Mouse (Mus musculus) mesoderm, embryonic 11.5 days (tissue): ENCODE data around the gene Fa2h.
A peak's percentile ranks its signal among the peaks of the same experiment; 100 is the strongest.

ENCODE experiments used
- DNase-seq: peaks from one replicate; pipeline ENCODE4 v3.0.0-alpha.2; 2012; ENCODE audit warnings: low read depth, low spot score

Fa2h gene

DNA sequence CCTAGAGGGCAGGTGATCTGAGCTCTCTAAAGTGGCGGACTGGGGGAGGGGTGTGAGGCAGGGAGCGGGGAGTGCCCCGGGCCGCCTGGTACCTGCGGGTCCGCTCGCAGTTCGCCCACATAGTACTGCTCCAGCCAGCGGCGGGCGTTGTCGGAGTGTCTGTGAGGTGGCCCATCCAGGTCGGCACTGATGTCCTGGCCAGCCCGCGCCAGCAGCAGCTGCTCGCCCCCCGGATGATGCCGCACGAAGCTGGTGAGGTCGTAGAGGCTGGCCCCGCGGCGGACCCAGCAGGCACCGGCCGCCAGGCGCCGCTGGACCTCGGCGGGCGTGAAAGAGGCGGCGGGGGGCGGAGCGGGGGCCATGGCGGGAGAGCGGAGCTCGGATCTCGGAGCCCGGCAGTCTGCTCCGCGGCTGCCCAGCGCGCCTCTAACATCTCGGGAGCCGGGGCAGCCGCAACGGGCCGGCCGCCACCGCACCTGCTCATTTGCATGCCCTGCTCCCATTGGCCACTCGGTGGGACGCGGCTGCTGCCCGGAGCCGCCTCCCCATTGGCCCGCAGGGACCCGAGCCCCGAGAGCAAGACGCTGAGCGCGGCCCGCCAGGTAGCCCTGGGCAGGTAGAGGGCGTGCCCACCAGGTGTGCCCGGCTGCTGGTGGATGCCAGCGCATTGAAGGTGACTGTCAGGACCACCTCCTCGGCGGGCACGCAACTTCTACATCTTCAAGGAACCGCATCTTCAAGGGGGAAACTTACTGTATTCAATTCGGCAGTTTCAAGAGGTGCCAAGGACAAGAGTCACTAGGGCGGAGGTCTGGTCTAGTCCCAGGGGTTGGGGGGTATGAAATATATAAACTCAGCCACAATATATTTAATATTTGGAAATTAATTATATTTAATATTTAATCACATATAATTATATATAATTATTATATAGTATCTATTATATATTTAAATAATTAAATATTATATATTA, at the start of gene Fa2h:
Gene Fa2h (minus strand): TSS at position 434 of the 973 bp plus-strand sequence.
- DNase-seq: peak; percentile 84

DNA sequence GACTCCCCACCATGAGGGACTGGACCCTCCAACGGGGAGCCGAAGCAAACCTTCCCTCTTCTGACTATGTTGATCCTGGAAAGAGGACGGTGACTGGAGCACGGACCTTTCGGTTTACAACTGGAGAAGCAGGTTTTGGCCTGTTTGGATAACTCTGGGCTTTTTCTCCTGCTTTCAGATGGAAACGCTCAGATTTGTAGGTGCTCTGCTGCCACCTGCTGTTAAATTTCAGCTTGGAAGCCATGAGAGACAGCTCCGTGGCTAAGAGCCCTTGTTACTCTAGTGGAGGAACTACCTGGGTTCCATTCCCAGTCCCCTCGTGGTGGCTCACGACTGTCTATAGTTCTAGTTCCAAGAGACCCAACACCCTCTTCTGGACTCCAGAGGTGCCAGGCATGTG, 45.6 kb upstream of the Fa2h start:
- peak; percentile 75 for DNase-seq

DNA sequence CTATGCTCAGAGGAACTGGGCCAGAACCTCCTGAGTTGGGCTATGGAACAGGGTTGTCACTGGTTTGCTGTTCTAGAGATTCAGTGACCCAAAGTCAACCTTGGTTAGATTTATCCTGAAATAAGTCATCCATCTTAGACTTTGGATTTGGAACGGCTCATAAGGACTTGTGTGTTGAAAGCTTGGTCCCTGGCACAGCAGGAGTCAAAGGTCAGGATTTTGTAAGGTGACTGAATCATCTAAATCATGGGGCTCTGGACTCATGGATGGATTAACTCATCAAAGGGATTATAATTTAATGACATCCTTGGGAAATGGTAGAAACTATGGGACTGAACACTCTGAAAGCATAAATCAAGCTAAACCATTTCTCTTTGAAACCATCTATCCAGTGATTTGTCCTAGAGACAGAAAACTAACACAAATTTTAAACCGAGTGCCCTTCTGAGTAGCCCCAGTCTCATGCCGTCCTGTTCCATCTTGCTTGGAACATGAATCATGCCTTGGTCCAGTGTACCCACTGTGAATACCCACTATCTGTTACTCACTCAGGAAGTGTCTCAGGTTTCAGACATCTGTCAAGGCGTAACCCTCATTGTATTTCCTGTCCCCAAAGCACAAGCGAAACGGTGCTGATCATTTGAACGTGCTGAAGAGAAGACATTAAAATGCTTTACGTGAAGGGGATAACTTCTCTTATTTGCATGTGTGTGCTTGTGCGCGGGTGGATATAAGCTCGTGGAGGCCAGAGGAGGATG, 41.6 kb upstream of the Fa2h start:
- peak; percentile 17 for DNase-seq

DNA sequence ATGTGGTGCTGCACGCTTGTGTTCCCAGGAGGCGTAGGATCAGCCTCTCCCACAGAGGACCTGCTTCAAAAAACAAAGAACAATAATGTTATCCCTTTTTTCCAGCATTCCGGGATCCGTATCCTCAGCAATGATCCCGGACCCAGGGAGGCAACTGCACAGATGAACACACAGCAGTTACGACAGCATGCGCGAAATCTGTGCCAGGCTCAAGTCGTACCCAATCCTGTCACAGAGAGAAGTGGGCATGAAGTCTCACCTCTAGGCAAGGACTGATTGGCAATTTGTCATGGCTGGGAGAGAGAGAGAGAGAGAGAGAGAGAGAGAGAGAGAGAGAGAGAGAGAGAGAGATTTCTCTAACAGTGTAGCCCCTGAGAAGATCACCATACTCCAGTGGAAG, 31.0 kb upstream of the Fa2h start:
- DNase-seq: no peak

DNA sequence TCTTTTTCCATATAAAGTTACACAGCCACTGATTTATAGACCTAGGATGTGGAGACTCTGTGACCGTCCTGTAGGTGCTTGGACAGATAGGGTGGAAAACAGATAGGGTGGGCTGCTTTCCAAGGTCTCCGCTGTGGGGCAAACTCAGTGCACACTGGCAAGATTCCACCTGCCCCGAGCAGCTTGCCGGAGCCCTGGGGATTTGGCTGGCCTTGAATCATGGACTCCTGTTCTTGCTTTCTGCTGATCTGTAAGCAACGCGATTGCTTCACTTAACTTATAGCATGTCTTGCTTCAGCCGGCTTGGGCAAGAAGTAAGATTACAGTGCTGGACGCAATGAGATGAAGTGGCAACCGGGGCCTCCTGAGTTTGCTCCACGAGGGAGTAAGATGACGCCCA, 30.6 kb upstream of the Fa2h start:
- DNase-seq: no peak

DNA sequence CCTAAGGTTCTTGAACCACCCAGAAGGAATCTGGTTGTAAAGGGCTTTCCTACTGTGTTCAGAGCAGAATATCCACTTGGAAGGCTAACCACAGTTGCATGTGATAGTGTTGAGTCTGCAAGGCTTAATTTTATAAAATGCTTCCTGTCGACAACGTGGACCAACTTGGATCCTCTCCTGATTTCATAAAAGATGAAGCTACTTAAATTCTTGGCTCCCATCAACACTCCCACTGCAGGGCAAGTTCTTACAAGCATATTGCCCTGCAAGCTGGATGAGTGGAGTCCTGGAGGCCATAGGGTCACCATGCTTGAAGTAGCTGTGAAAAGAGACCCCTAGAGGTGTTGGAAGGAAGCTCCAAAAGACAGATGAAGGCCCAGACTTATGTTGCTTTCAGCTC, 29.0 kb upstream of the Fa2h start:
- no peak for DNase-seq

DNA sequence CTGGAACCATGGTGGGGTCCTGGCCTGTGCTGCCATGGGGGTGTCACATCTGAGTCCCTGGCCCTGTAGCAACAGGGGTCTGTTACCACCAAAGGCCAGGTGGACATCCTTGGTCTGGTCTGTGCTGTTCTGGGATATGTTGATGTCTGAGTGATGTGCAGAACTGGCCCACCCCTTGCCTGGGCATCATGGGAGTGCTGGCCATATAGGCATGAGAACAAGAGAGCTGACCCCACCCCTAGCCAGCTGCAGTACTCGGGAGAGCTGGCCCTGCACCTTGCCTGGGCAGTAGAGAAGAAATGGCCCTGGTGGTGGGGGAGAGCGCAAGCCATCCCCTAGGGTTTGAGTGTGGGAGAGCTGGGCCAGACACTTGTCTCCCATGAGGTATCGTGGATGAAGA, 25.5 kb upstream of the Fa2h start:
- no peak for DNase-seq

DNA sequence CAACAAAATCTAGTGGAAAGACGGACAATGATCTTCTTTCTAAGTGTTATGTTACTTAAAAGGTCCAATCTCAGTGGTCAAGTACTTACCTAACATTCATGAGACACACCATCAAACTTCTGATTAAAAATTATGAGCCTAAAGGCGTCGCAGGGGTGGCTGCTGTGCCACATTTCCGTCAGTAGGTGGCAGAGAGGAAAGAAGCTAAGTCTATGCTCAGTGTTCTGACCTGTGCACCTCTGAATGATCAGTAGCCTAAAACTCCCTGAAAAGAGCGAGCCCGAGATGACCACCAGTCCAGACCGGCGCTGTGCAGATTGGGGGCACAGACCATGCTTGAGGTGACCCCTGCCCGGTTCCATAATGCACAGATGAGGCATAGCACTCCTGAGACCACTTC, 25.0 kb upstream of the Fa2h start:
- DNase-seq: peak; percentile 23

DNA sequence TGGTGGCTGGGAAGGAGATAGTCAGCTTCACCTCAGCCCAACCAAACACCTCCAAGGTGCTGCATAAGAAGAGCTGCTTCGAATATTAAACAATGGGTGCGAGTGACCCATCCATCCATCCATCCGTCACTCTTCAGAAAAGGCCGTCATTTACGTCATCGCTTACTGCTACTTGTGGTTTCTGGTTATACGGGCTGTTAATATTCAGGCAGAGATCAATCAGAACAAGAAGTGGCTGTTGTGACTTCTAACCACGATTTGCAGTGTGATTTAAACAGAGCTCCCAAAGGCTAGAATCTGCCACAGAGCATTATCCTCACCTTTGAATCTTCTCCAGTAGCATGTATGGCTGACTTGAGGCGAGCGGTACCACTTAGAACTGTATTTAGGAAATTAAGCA, 23.6 kb upstream of the Fa2h start:
- no peak for DNase-seq

DNA sequence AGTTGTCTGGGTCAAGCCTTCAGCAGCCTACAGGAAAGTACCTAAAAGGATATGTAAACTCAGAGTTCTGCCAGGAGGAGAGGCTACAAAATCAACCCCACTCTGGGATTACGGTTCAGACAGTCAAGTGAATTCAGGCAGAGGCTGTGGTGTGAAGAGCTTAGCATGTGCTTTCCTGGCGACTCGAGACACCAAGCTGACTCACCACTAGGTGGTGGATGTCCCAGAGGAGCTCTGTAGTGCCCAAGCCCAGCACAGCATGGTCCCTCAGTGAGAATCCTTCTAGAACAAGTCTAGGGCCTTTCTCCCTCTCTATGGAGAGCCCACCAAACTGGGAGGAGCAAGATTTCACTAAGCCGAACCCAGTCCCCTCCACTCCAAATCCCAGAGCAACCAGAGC, 9.8 kb upstream of the Fa2h start:
- DNase-seq: no peak

DNA sequence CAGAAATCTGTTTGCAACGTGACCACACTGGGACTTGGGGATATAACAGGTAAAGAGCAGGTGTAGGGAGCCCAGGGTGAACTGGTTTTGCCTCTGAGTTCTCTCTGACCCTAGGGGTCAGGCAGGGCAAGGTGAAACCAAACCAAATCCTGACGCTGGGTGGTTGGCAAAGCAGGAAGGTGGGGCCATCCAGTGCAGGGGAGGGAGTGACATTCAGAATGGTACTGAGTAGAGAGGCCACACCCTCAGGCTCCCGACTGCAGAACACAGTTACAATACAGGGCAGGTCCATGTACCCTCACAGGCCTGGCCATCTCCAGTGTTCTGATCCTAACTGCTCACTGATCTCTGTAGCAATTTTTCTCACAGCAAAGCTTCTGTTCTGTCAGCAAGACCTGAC, 2.4 kb downstream of the Fa2h start:
- DNase-seq: no peak

DNA sequence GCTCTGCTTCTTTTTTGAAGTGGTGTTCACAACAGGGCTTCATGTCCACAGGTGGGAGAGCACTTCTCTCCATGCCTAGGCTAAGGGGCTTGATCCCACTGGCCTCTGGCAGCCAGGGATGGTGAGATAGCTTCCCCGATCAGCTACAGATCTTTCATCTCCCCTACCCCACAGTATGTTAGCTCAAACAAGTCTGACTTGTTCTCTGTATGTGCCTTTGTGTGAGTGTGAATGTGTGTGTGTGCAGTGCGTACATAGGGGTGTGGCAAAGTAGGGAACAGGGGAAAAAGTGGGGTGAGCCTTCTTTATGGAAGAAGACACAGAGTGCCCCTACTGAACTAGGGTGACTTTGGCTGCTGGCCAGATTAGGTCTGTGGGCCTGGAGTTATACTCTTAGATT, 2.8 kb downstream of the Fa2h start:
- no peak for DNase-seq

DNA sequence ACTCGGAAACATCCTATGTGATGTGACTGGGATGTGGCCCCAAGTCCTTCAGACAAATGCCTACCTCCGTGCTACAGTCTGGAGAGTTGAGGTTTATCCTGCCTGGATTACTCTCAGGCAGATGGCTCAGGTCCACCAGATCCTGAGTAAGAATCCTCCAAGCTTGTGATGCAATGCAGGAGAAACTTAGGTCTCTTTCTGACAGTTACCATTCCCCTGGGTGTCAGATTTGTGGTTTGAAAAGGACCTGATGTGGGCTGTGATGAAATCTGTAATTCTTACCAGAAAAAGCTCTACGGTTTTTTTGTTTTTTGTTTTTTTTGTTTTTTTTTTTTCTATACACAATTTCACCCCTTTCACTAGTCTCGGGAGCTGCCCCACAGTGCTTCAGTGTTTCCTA, 4.0 kb downstream of the Fa2h start:
- DNase-seq: no peak

DNA sequence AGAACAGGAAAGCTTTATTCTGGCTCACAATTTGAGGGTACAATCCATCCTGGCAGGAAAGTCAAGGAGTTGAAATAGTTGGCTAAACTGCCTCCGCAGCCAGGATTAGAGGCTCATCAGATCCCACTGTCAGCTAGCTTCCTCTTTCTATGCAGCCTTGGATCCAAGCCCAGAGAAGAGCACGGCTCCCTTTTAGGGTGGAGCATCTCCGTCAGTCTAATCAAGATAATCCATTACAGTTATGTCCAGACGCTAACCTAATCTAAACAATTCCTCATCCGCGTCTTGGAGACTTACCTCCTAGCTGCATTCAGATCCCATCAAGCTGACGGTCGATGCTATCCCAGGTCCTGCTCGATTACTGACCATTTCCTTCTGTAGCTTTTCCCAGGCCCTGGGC, 7.7 kb downstream of the Fa2h start:
- DNase-seq: no peak

DNA sequence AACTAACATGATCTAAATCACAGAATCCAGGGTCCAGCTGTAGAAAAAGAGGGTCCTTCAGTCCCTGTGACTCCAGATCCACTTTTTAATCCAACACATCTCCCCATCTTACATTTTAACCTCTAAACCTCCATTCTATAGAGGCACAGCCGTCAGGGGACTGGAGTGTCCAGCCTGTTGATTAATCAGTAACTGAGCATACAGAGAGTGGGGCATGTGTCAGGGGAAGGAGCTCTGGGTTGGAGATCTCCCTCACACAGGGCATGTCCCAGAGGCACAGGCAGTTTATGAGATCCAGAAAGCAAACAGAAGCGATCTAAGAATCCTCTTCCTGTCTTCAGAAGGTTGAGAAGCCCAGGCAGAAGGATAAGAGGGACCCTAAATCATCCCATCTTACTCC, 9.0 kb downstream of the Fa2h start:
- no peak for DNase-seq

DNA sequence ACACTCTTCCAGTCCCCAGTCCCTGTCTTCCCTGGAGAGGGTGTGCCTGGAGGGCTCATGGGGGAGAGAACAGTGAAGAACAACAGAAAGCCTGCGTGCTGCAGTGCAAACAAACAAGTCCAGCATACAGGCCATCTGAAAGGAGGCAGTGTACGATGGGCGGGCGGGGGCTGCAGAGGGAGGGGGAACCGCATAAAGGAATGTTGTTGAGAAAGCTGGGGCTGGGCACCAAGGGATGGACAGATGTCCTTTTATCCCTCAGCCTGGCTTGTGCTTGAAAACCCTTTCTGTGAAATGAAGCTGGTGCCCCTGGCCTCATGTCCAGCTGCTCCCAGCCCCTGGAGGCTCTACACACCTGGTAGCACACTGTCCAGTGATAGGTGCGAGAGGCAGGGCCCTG, 18.4 kb downstream of the Fa2h start:
- DNase-seq: peak; percentile 30

DNA sequence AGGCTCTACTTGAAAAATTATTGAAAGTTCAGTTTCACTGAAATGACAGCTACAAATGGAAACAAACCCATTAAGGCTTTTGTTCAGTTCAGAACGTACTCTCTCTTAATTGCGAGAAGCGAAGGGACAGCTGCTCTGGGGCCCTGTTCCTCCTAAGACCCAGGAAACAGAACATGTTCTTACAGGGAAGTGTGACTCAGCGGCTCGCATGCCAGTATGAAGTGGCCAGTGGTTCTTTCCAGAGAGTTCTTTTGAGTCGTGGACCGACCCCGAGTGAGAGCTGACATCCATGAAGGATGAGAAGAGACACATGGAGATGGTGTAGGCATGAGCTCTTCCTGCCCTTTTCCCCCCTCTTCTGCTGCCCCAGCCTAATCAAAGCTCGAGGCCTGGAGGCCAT, 23.9 kb downstream of the Fa2h start:
- no peak for DNase-seq

DNA sequence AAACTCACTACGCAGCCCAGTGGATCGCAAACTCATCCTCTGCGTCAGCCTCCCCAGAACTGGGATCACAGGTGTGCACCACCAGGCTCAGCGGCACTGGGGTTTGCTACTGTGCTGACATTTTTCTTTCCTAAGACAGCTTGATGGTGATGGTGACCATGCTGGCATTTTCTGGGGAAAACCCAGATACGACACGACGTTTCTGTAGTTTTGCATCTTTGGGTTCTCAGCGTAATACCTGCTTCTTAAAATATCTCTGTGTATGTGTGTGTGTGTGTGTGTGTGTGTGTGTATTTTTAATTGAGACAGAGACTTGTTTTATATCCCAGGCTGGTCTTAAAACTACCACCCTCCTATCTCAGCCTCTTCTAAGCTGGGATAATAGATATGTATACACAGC, 26.3 kb downstream of the Fa2h start:
- DNase-seq: no peak

DNA sequence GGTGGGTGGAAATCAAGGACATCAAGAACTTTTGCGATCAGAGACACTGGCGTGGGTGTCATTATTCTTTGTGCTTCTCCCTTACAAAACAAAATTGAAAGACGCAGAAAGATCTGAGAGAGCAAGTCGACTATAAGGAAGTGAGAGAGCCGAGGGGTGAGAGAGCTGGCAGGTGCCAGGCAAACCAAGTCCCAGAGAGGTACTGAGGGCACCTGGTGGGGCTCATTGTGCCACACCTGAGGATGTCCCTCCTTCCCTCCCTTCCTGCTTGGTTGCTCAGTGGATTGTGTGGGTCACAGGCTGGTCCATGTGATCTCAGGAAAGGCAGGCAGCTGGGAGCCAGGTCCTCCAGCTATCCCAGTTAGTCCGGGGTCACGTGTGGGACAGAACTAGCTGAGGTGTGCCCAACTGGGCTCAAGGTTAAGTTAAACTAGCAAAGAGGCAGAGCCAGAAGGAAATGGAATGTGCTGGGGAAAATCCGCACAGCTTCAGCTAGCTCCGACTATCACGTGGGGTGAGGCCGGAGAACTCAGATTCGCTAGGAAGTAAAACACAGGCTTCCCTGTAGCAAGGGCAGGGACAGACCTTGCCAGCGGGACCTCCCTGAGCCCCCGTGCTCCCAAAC, 26.9 kb downstream of the Fa2h start:
- DNase-seq: peak; percentile 8

DNA sequence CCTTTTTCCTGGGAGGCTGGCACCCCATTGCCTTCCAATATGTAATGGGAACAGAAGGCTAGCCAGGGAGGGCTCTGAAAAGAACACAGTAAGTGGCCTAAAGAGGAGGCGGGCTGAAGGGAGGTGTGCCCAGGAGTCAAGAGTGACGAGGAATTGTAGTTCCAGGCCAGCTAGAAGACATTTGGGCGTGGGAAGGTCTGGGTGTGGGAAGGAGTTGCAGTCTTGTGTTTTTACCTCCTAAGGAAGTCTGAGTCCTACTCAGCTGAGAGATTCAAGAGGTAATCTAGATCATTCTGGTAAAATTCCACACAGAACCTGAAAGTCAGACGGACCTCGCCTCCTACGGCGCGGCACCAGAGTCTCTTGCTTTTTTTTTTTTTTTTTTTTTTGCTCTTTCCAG, 30.1 kb downstream of the Fa2h start:
- DNase-seq: no peak

DNA sequence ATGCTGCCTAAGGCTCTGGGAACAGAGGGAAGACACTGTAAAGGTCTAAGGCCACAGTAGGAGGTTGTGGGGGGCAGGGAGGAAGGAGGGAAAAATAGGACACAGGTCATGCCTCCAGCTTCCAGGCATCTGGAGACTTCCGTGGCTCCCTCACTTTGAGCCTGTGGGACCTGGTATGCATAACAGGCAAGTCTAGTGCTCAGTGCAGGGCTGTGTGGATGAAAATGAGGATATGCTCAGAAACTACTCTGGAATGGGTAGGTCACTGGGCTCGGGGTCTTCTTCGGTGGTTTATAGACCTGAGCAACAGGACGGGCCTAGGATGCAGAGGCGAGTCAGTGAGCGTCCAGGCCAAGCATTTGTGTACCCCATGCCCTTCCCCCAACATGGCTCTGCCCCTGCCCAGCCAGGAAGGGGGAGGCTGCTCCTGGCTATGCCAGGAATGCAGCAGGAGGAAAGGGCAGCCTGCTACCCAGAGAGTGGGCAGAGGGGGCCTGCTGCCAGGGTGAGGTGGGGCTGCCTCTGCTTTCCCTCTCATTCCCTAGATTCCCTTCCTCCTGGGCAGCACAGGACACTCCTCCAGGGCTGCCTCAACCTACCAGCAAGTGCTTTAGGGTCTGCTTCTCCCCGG, 32.9 kb downstream of the Fa2h start:
- no peak for DNase-seq

DNA sequence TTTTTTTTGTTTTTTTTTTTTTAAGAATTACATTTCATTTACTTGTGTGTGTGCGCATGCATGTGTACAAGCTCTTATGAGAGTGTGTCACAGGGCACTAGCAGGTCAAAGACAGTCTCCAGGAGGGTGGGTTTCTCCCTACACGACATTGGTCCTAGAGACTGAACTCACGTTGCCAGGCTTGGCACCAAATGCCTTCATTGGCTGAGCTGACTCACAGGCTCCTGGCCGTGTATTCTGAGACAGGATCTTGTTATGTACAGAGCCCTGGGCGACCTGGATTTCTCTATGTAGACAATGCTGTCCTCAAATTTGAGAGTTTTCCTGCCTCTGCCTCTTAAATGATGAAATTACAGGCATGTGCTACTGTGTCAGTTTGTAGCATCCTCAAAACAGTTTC, 33.7 kb downstream of the Fa2h start:
- DNase-seq: no peak
